ENCODE assay signal across 17 mouse cellular contexts in genomic region chr12:82365276-82365875, GRCm38 (mm10).
DNase-seq lines count a peak whose midpoint lies in the region; ATAC-seq and TF ChIP-seq lines count a peak whose summit lies in the region.
"Had no signal": no experiment of that assay in that cellular context is flagged by ENCODE, and none has a peak within 500 bp of the region (broad histone marks: within the 10 kb centered on the region; RNA-seq: fewer than 3 reads in every experiment).

No protein-coding gene starts in this region.

- H3K9me3 ChIP-seq in kidney, embryonic 15.5 days (replicated peaks), result no peaks in the 10 kb centered on the region
- H3K9me3 ChIP-seq: embryonic facial prominence, embryonic 15.5 days; forebrain, embryonic 12.5 days; neural tube, embryonic 13.5 days had no signal

- CTCF ChIA-PET in Patski (lab: Charles Lee), result no interaction called here

- 48% methylated on average over 5 of the region's 5 CpGs for WGBS in kidney, adult 2 months
- 57% methylated on average over 5 of the region's 5 CpGs for WGBS in kidney, embryonic 15.5 days

- no peak overlapping the region for H3K9ac ChIP-seq in kidney, embryonic 15.5 days
- H3K9ac ChIP-seq: embryonic facial prominence, embryonic 15.5 days; forebrain, embryonic 12.5 days; hindbrain, embryonic 14.5 days; lung, embryonic 14.5 days; neural tube, embryonic 13.5 days had no signal

- POLR2A ChIA-PET in Patski (lab: Charles Lee), result no interaction called here

- no peak overlapping the region for H3K4me2 ChIP-seq in kidney, embryonic 15.5 days
- H3K4me2 ChIP-seq in myocyte (ENCODE audit: low read depth), result no peak overlapping the region
- H3K4me2 ChIP-seq: embryonic facial prominence, embryonic 15.5 days; forebrain, embryonic 12.5 days; hindbrain, embryonic 14.5 days; liver, embryonic 11.5 days; lung, embryonic 14.5 days; neural tube, embryonic 13.5 days had no signal

- in situ Hi-C loops in Patski (cut with MboI; ENCODE audit: low pct_unique_long_range_greater_than_20kb), result no loop called here

- H3K27ac ChIP-seq in kidney, adult 2 months (ENCODE audit: insufficient read depth, low read depth, low read length), result no peak overlapping the region
- no peak overlapping the region for H3K27ac ChIP-seq in kidney, embryonic 15.5 days
- H3K27ac ChIP-seq: embryonic facial prominence, embryonic 15.5 days; forebrain, embryonic 12.5 days; hindbrain, embryonic 14.5 days; macrophage; neural tube, embryonic 13.5 days had no signal

- H3K79me2 ChIP-seq in myocyte (ENCODE audit: control insufficient read depth, insufficient read depth), result no peaks in the 10 kb centered on the region

- no peak for TF ChIP-seq CTCF in kidney, adult 2 months (conservative IDR thresholded peaks at IDR 0.05; ENCODE audit: insufficient read depth, insufficient read length, low read depth, low read length)
- no peak for TF ChIP-seq CTCF in Patski (IDR thresholded peaks at IDR 0.05)

- no peak for TF ChIP-seq POLR2A in kidney, adult 2 months (IDR thresholded peaks at IDR 0.05; ENCODE audit: low read depth, low read length)
- no peak for TF ChIP-seq POLR2A in myocyte (IDR thresholded peaks at IDR 0.05; ENCODE audit: insufficient read length, low read depth)

- H3K4me3 ChIP-seq in kidney, adult 2 months (ENCODE audit: insufficient read depth, low read depth, low read length), result no peak overlapping the region
- no peak overlapping the region for H3K4me3 ChIP-seq in kidney, embryonic 15.5 days (replicated peaks)
- no peak overlapping the region for H3K4me3 ChIP-seq in myocyte
- H3K4me3 ChIP-seq: embryonic facial prominence, embryonic 15.5 days; forebrain, embryonic 12.5 days; neural tube, embryonic 13.5 days had no signal

- H3K4me1 ChIP-seq in kidney, adult 2 months (ENCODE audit: control insufficient read depth, insufficient read depth, low read length), result 0 out of 2 replicates have a peak, but pooled peaks cover 3% of the 10 kb centered on the region
- H3K4me1 ChIP-seq in kidney, embryonic 15.5 days, result no peaks in the 10 kb centered on the region
- H3K4me1 ChIP-seq: embryonic facial prominence, embryonic 15.5 days had no signal

- no peaks in the 10 kb centered on the region for H3K27me3 ChIP-seq in kidney, adult 2 months (replicated peaks; ENCODE audit: control insufficient read depth, insufficient read depth, low read length)
- no peaks in the 10 kb centered on the region for H3K27me3 ChIP-seq in kidney, embryonic 15.5 days
- H3K27me3 ChIP-seq in Patski (no peaks in the 10 kb centered on the region), myocyte (ENCODE audit: control insufficient read depth, insufficient read depth, insufficient read length) (no peaks in the 10 kb centered on the region)
- H3K27me3 ChIP-seq: embryonic facial prominence, embryonic 15.5 days; forebrain, embryonic 12.5 days; neural tube, embryonic 13.5 days had no signal

- no peaks in the 10 kb centered on the region for H3K36me3 ChIP-seq in kidney, adult 2 months (ENCODE audit: control insufficient read depth, insufficient read depth, low read length)
- peaks cover 9% of the 10 kb centered on the region; the same call in 1 of the 2 replicates for H3K36me3 ChIP-seq in kidney, embryonic 15.5 days
- H3K36me3 ChIP-seq in myocyte (ENCODE audit: control insufficient read depth, insufficient read depth), result peaks cover 5% of the 10 kb centered on the region
- H3K36me3 ChIP-seq: embryonic facial prominence, embryonic 15.5 days; neural tube, embryonic 13.5 days had no signal

- no peak for ATAC-seq in kidney, embryonic 15.5 days (replicated peaks; ENCODE audit: low FRiP score)
- ATAC-seq in Patski, result peak; percentile 47
- ATAC-seq: activated CD4-positive, CD25-positive, alpha-beta regulatory T cell, adult 4 months; CD4-positive, CD25-positive, alpha-beta regulatory T cell, adult 4 months had no signal

- no peak overlapping the region for H3ac ChIP-seq in myocyte (ENCODE audit: control insufficient read depth, insufficient read length)

- peak; percentile 34 for DNase-seq in kidney, adult 2 months
- DNase-seq in Patski (ENCODE audit: low read depth, low spot score), result no peak
- peak; percentile 23 for DNase-seq in forelimb bud, embryonic 11.5 days (ENCODE audit: low read depth, low spot score)
- no peak for DNase-seq in right cerebral cortex, adult 2 months (ENCODE audit: low spot score in 2 of 2)
- no peak for DNase-seq in adrenal gland, postnatal 4 days (ENCODE audit: low spot score in 2 of 2)
- DNase-seq: cerebellum, postnatal 36 days; lung, embryonic 14.5 days had no signal

TF ChIP-seq in myocyte, 11 proteins besides CTCF, POLR2A, EP300 and RAD21:
- TF ChIP-seq SRF (IDR thresholded peaks at IDR 0.05; ENCODE audit: control insufficient read depth, insufficient read length, low read depth), result no peak
- no peak for TF ChIP-seq TCF12 (IDR thresholded peaks at IDR 0.05; ENCODE audit: insufficient read depth, poor library complexity, severe bottlenecking)
- TF ChIP-seq MYOD1 (IDR thresholded peaks at IDR 0.05; ENCODE audit: control insufficient read depth in 1 of 3, insufficient read length in 2 of 3, low read depth in 2 of 3), result peak in 2 of 3 experiments; percentile 23 to 40

Comparison
In these comparisons a context has a peak if more than half of its experiments do, and no peak if none do; other contexts are left out.
1. DNase-seq: peak in kidney, adult 2 months (single experiment) and forelimb bud, embryonic 11.5 days (single experiment); none in Patski (single experiment), right cerebral cortex, adult 2 months (0 of 2) and adrenal gland, postnatal 4 days (0 of 2).